8 mouse cellular contexts compared by ENCODE assay signal in genomic region chr7:45466283-45467089, GRCm38 (mm10). TPM values are rescaled to one million over a fixed set of nuclear protein-coding genes. Genes with fewer than 3 reads are reported as not detected.
DNase-seq lines count a peak whose midpoint lies in the region; ATAC-seq and TF ChIP-seq lines count a peak whose summit lies in the region.

Bax (minus strand) TSS chr7:45466898.

- peaks cover 15% of the 10 kb centered on the region for H3K4me1 ChIP-seq in hindbrain, embryonic 14.5 days (replicated peaks; ENCODE audit: control insufficient read depth, insufficient read depth, low read length)

- peak within 1 kb of the TSS; percentile 72; the same call in 1 of the 2 replicates for H3K27ac ChIP-seq in hindbrain, embryonic 14.5 days

- peak within 1 kb of the TSS; percentile 88 for H3K9ac ChIP-seq in hindbrain, embryonic 14.5 days

- POLR2A ChIA-PET in Patski (lab: Charles Lee) = interaction anchor here (0.7 to 1.7 kb wide), 7 partner anchors 9 to 105 kb away, joined by 3 to 7 read pairs (median 4); partner anchors contain the start of genes Plekha4 and Ppp1r15a

- H3K4me3 ChIP-seq in hindbrain, embryonic 14.5 days (replicated peaks; ENCODE audit: low read length) = peak within 1 kb of the TSS; percentile 86

- under 1% methylated on average over 56 of the region's 58 CpGs for WGBS in hindbrain, embryonic 14.5 days

- H3K9me3 ChIP-seq in hindbrain, embryonic 14.5 days (ENCODE audit: control insufficient read depth, low read length) = no peaks in the 10 kb centered on the region

- TF ChIP-seq CTCF in Patski (IDR thresholded peaks at IDR 0.05) = no peak

- CTCF ChIA-PET in Patski (lab: Charles Lee) = interaction anchor here (1.2 to 3.5 kb wide), 4 partner anchors 10 to 216 kb away, joined by 3 to 14 read pairs (median 5); no protein-coding TSS in a partner anchor

- DNase-seq in Patski (ENCODE audit: low read depth, low spot score) = no peak
- peak; percentile 99 for DNase-seq in cerebellum, postnatal 14 days
- DNase-seq in frontal cortex, postnatal 25 days (ENCODE audit: low spot score in 2 of 2) = peak; percentile 86 to 93
- peak; percentile 98 for DNase-seq in hindbrain, embryonic 14.5 days (ENCODE audit: low spot score)
- DNase-seq in layer of hippocampus, postnatal 36 days = peak; percentile 93 to 95
- DNase-seq in lung, postnatal 36 days = peak; percentile 98
- peak; percentile 98 for DNase-seq in retina, postnatal 1 day
- DNase-seq in urinary bladder, adult 18-20 months (ENCODE audit: low spot score in 2 of 2) = peak; percentile 89 to 93

- peaks cover 42% of the 10 kb centered on the region for H3K36me3 ChIP-seq in hindbrain, embryonic 14.5 days (replicated peaks; ENCODE audit: control insufficient read depth, insufficient read depth)

- H3K27me3 ChIP-seq in Patski = no peaks in the 10 kb centered on the region
- no peaks in the 10 kb centered on the region for H3K27me3 ChIP-seq in hindbrain, embryonic 14.5 days (ENCODE audit: control insufficient read depth, insufficient read depth, low read length)

- peak; percentile 48 for ATAC-seq in Patski
- ATAC-seq in hindbrain, embryonic 14.5 days (ENCODE audit: low FRiP score) = peak; percentile 80

- in situ Hi-C loops in Patski (cut with MboI; ENCODE audit: low pct_unique_long_range_greater_than_20kb) = no loop called here

- peak within 1 kb of the TSS; percentile 95 for H3K4me2 ChIP-seq in hindbrain, embryonic 14.5 days (replicated peaks)

RNA-seq across cellular contexts. Expression of gene Bax, which starts in this region (rescaled TPM):
- 201 TPM for polyA plus RNA-seq in Patski (2021)
- 182 and 190 TPM in 2 replicates for polyA plus RNA-seq in hindbrain, embryonic 14.5 days (2014; fragmentation: Nextera tagmentation; extraction: Ambion mirVana)
- total RNA-seq in layer of hippocampus, postnatal 36 days (2021) = 10 to 100 TPM; 73.5 to 80.8 TPM
